Mouse (Mus musculus) myocyte (in vitro differentiated cells): ENCODE data around the gene Brip1. TPM values are rescaled to one million over a fixed set of nuclear protein-coding genes. Genes with fewer than 3 reads are reported as not detected.
"Not testable (repeated sequence)": the region's sequence is repeated elsewhere in the genome, so short reads cannot be mapped to it uniquely, and the experiment has no call there.

ENCODE experiments used
- H3K27me3 ChIP-seq: one replicate; pipeline ENCODE4 v1.6.1; 2011; ENCODE audit not compliant: control insufficient read depth, insufficient read depth, insufficient read length
- H3K36me3 ChIP-seq: one replicate; pipeline ENCODE4 v1.6.1; 2011; ENCODE audit not compliant: control insufficient read depth, insufficient read depth
- H3K4me2 ChIP-seq: one replicate; pipeline ENCODE4 v1.6.1; 2011; ENCODE audit warnings: low read depth, control low read depth
- H3K4me3 ChIP-seq: one replicate; pipeline ENCODE4 v1.5.1; 2011; ENCODE audit warnings: mild to moderate bottlenecking, control low read depth, moderate library complexity
- H3K79me2 ChIP-seq: one replicate; pipeline ENCODE4 v1.6.1; 2011; ENCODE audit not compliant: control insufficient read depth, insufficient read depth
- H3ac ChIP-seq: one replicate; pipeline ENCODE4 v1.6.1; 2011; ENCODE audit not compliant: control insufficient read depth, insufficient read length
- CEBPB ChIP-seq: IDR thresholded peaks from 2 replicates; pipeline ENCODE4 v1.6.1; 2011; ENCODE audit warnings: mild to moderate bottlenecking, moderate library complexity; ENCODE audit not compliant: poor library complexity, insufficient read depth, severe bottlenecking
- E2F4 ChIP-seq: IDR thresholded peaks from one replicate; pipeline ENCODE4 v1.6.1; 2011; ENCODE audit warnings: mild to moderate bottlenecking, control low read depth, moderate library complexity; ENCODE audit not compliant: insufficient read depth
- MAX ChIP-seq: IDR thresholded peaks from one replicate; pipeline ENCODE4 v1.6.1; 2011; ENCODE audit warnings: low read depth, mild to moderate bottlenecking, control low read depth
- MYOD1 ChIP-seq, 3 experiments: IDR thresholded peaks; one replicate each; pipeline ENCODE4 v1.6.1; 2011; ENCODE audit warnings: control low read depth in 2 of 3, low read depth in 2 of 3, mild to moderate bottlenecking in 2 of 3, moderate library complexity in 1 of 3; ENCODE audit not compliant: insufficient read length in 2 of 3, control insufficient read depth in 1 of 3
- MYOG ChIP-seq, 3 experiments: IDR thresholded peaks; one replicate each; pipeline ENCODE4 v1.6.1; 2011; ENCODE audit warnings: control low read depth in 2 of 3, low read depth in 2 of 3, mild to moderate bottlenecking in 2 of 3; ENCODE audit not compliant: insufficient read length in 2 of 3, control insufficient read depth in 1 of 3, insufficient read depth in 1 of 3
- POLR2A ChIP-seq: IDR thresholded peaks from one replicate; pipeline ENCODE4 v1.6.1; 2011; ENCODE audit warnings: low read depth, mild to moderate bottlenecking, control low read depth, moderate library complexity; ENCODE audit not compliant: insufficient read length
- POLR2AphosphoS2 ChIP-seq: IDR thresholded peaks from one replicate; pipeline ENCODE4 v1.6.1; 2011; ENCODE audit warnings: low read depth, control low read depth; ENCODE audit not compliant: insufficient read length
- REST ChIP-seq: IDR thresholded peaks from one replicate; pipeline ENCODE4 v1.6.1; 2011; ENCODE audit warnings: mild to moderate bottlenecking, control low read depth, moderate library complexity; ENCODE audit not compliant: insufficient read depth, insufficient read length
- SRF ChIP-seq: IDR thresholded peaks from one replicate; pipeline ENCODE4 v1.6.1; 2011; ENCODE audit warnings: low read depth; ENCODE audit not compliant: control insufficient read depth, insufficient read length
- TCF12 ChIP-seq: IDR thresholded peaks from one replicate; pipeline ENCODE4 v1.6.1; 2011; ENCODE audit warnings: mild to moderate bottlenecking, control low read depth; ENCODE audit not compliant: poor library complexity, insufficient read depth, severe bottlenecking
- TCF3 ChIP-seq: IDR thresholded peaks from one replicate; pipeline ENCODE4 v1.6.1; 2011; ENCODE audit warnings: low read depth, control low read depth; ENCODE audit not compliant: insufficient read length
- USF1 ChIP-seq: IDR thresholded peaks from one replicate; pipeline ENCODE4 v1.6.1; 2011; ENCODE audit warnings: low read depth, mild to moderate bottlenecking, control low read depth, moderate library complexity
- polyA plus RNA-seq: library from polyadenylated mRNA; unstranded; fragments of >200 nt; fragmentation: generic; extraction: Trizol; gene quantifications from one replicate; pipeline ENCODE4 v1.2.1, GENCODE M21; 2012; ENCODE audit warnings: missing spikeins

Brip1 gene
- polyA plus RNA-seq, 1 experiment: 0.53 TPM

DNA sequence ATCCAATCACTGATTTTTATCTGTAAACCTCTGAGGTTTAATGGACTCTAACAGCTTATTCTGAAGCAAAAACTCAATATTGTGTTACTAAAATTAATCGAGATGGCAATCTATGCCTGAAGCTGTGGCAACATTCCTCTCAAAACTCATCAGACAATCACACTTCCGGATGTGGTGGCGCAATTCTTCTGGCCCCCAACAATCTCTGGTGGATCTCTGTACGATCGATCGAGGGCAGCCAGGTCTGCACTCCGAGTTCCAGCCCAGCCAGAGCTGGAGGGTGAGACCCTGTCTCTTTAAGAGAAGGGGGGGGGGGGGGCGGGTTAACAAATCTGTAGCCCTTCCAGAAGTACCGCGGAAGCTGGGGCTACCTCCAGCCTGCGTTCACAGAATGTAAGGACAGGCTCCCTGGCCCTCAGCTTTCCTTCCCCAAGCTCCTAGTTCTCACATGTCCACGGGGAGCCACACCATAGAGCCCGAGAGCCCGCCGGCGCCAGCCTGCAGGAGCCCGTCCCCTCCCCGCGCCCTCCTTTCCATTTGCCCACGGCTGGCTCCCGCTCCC, 452 bp downstream of the Brip1 start:
- H3ac ChIP-seq: peak overlapping the region; percentile 32
- H3K4me3 ChIP-seq: peak overlapping the region; percentile 81
- peaks cover 24% of the 10 kb centered on the region for H3K79me2 ChIP-seq
- TF ChIP-seq SRF (no peak), CEBPB (0 out of 2 replicates have a peak, but pooled peaks have one; percentile 52)
- H3K4me2 ChIP-seq: peak overlapping the region; percentile 88
- H3K36me3 ChIP-seq: no peaks in the 10 kb centered on the region
- H3K27me3 ChIP-seq: no peaks in the 10 kb centered on the region

GRCm38 (mm10) chr11:86199733-86200132, 1.3 kb downstream of the Brip1 start:
- Histone ChIP-seq H3K79me2 (peaks cover 24% of the 10 kb centered on the region), H3K36me3 (no peaks in the 10 kb centered on the region), H3ac (no peak overlapping the region), H3K4me3 (peak overlapping the region; percentile 81), H3K4me2 (peak overlapping the region; percentile 88), H3K27me3 (no peaks in the 10 kb centered on the region)
- TF ChIP-seq E2F4 (no peak), POLR2AphosphoS2 (no peak), TCF3 (no peak), USF1 (no peak), MYOG (IDR thresholded peaks at IDR 0.05; ENCODE audit: control insufficient read depth in 1 of 3, insufficient read depth in 1 of 3, insufficient read length in 2 of 3, low read depth in 2 of 3) (no peak), CEBPB (no peak), SRF (no peak), POLR2A (no peak), MAX (no peak), TCF12 (no peak), REST (no peak)

DNA sequence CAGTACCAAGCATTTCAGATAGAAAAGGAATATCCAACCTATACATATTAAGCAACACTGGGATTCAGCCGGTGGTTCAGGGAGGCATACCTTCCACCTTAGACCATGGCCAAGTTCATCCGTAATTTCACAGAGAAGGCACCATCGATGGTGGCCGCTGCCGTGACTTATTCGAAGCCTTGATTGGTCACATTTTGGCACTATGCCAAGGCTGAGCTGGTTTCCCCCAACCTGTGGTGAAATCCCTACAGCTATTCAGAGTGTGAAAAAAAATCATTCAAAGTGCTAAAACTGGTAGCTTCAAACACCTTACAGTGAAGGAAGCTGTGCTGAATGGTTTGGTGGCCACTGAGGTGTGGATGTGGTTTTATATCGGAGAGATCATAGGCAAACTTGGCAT, 15.8 kb downstream of the Brip1 start:
- not testable (repeated sequence) for H3K27me3 ChIP-seq, H3K36me3 ChIP-seq, H3K4me3 ChIP-seq, H3K79me2 ChIP-seq, H3ac ChIP-seq, H3K4me2 ChIP-seq

DNA sequence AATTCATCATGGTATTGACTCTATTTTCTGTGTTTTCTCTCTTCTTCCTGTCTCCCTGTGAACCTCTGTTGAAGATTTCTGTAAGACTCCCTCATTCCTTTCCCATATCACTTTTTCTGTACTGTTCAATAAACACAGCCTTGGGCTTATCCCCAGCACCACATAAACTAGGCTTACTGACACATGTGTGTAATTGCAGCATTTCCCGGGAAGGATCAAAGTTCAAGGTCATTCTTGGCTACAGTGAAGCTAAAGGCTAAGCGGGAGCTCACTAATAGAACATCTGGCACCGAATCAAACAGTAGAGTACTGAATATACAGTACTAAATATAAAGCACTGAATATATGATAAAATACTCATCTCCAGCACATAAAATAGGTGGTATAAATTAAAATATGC, 25.2 kb downstream of the Brip1 start:
- no peak for TF ChIP-seq MYOD1 (IDR thresholded peaks at IDR 0.05; ENCODE audit: control insufficient read depth in 1 of 3, insufficient read length in 2 of 3, low read depth in 2 of 3)
- TF ChIP-seq MYOG (IDR thresholded peaks at IDR 0.05; ENCODE audit: control insufficient read depth in 1 of 3, insufficient read depth in 1 of 3, insufficient read length in 2 of 3, low read depth in 2 of 3): no peak
- TF ChIP-seq SRF: no peak
- no peak for TF ChIP-seq POLR2AphosphoS2
- TF ChIP-seq TCF12: no peak
- TF ChIP-seq POLR2A: no peak
- no peak for TF ChIP-seq TCF3
- no peak for TF ChIP-seq REST
- no peak overlapping the region for H3K4me3 ChIP-seq

GRCm38 (mm10) chr11:86174173-86174572, 26.8 kb downstream of the Brip1 start:
- Histone ChIP-seq H3K36me3 (no peaks in the 10 kb centered on the region), H3K4me3 (no peak overlapping the region), H3K4me2 (no peak overlapping the region), H3K79me2 (no peaks in the 10 kb centered on the region), H3K27me3 (no peaks in the 10 kb centered on the region), H3ac (no peak overlapping the region)
- no peak for TF ChIP-seq MYOG (IDR thresholded peaks at IDR 0.05; ENCODE audit: control insufficient read depth in 1 of 3, insufficient read depth in 1 of 3, insufficient read length in 2 of 3, low read depth in 2 of 3)

More for the DNA sequence above, 25.2 kb downstream of the Brip1 start:
- Histone ChIP-seq H3K36me3 (no peaks in the 10 kb centered on the region), H3K27me3 (no peaks in the 10 kb centered on the region), H3ac (no peak overlapping the region), H3K4me2 (no peak overlapping the region), H3K79me2 (no peaks in the 10 kb centered on the region)

GRCm38 (mm10) chr11:86170743-86171142, 30.2 kb downstream of the Brip1 start:
- Histone ChIP-seq H3K36me3 (no peaks in the 10 kb centered on the region), H3K4me3 (no peak overlapping the region), H3ac (no peak overlapping the region), H3K27me3 (no peaks in the 10 kb centered on the region), H3K4me2 (no peak overlapping the region), H3K79me2 (no peaks in the 10 kb centered on the region)
- no peak for TF ChIP-seq SRF
- TF ChIP-seq REST: no peak
- no peak for TF ChIP-seq MYOD1 (IDR thresholded peaks at IDR 0.05; ENCODE audit: control insufficient read depth in 1 of 3, insufficient read length in 2 of 3, low read depth in 2 of 3)
